ENCODE assay signal across 19 mouse cellular contexts in genomic region chr2:11524736-11525135, GRCm38 (mm10). TPM values are rescaled to one million over a fixed set of nuclear protein-coding genes. Genes with fewer than 3 reads are reported as not detected.
A peak's percentile ranks its signal among the peaks of the same experiment; 100 is the strongest.
DNase-seq lines count a peak whose midpoint lies in the region; ATAC-seq and TF ChIP-seq lines count a peak whose summit lies in the region.
"Had no signal": no experiment of that assay in that cellular context is flagged by ENCODE, and none has a peak within 500 bp of the region (broad histone marks: within the 10 kb centered on the region; RNA-seq: fewer than 3 reads in every experiment).

No protein-coding gene starts in this region.

- no peak overlapping the region for H3K9ac ChIP-seq in hindbrain, embryonic 14.5 days
- H3K9ac ChIP-seq: embryonic facial prominence, embryonic 12.5 days; forebrain, embryonic 15.5 days; heart, embryonic 13.5 days had no signal

- H3K27ac ChIP-seq in gastrocnemius, adult 2 months = peak overlapping the region; percentile 21
- H3K27ac ChIP-seq in hindbrain, embryonic 14.5 days = no peak overlapping the region
- H3K27ac ChIP-seq: embryonic facial prominence, embryonic 12.5 days; forebrain, embryonic 15.5 days; heart, embryonic 13.5 days had no signal

- H3K27me3 ChIP-seq in hindbrain, embryonic 14.5 days (ENCODE audit: control insufficient read depth, insufficient read depth, low read length) = no peaks in the 10 kb centered on the region
- H3K27me3 ChIP-seq: embryonic facial prominence, embryonic 12.5 days; forebrain, embryonic 15.5 days; heart, embryonic 13.5 days; Patski had no signal

- TF ChIP-seq POLR2A in lung, adult 2 months (IDR thresholded peaks at IDR 0.05; ENCODE audit: borderline replicate concordance, extremely low read depth, low read depth, low read length) = no peak

- no peaks in the 10 kb centered on the region for H3K4me1 ChIP-seq in lung, adult 2 months (ENCODE audit: control insufficient read depth, insufficient read depth, low read length)
- no peaks in the 10 kb centered on the region for H3K4me1 ChIP-seq in hindbrain, embryonic 14.5 days (replicated peaks; ENCODE audit: control insufficient read depth, insufficient read depth, low read length)
- H3K4me1 ChIP-seq: embryonic facial prominence, embryonic 12.5 days; forebrain, embryonic 15.5 days had no signal

- 57% methylated on average over 6 of the region's 6 CpGs for WGBS in lung, adult 2 months
- WGBS in hindbrain, embryonic 14.5 days = 90% methylated on average over 6 of the region's 6 CpGs

- intact Hi-C loops in gastrocnemius, adult 2 months (cut with DNase I) = loop anchor here (10.0 kb wide), 1 partner anchor 350 kb away; the partner anchor contains the start of gene Prkcq

- H3K36me3 ChIP-seq in hindbrain, embryonic 14.5 days (replicated peaks; ENCODE audit: control insufficient read depth, insufficient read depth) = no peaks in the 10 kb centered on the region
- H3K36me3 ChIP-seq: embryonic facial prominence, embryonic 12.5 days; forebrain, embryonic 15.5 days; heart, embryonic 13.5 days had no signal

- H3K4me2 ChIP-seq in hindbrain, embryonic 14.5 days (replicated peaks) = no peak overlapping the region
- H3K4me2 ChIP-seq: embryonic facial prominence, embryonic 12.5 days; forebrain, embryonic 15.5 days; heart, embryonic 13.5 days had no signal

- no peaks in the 10 kb centered on the region for H3K9me3 ChIP-seq in hindbrain, embryonic 14.5 days (ENCODE audit: control insufficient read depth, low read length)
- H3K9me3 ChIP-seq: embryonic facial prominence, embryonic 12.5 days; forebrain, embryonic 15.5 days; heart, embryonic 13.5 days had no signal

- TF ChIP-seq CTCF in gastrocnemius, adult 2 months (IDR thresholded peaks at IDR 0.05) = no peak
- no peak for TF ChIP-seq CTCF in lung, adult 2 months (IDR thresholded peaks at IDR 0.05; ENCODE audit: insufficient read depth, low read length)

- DNase-seq in gastrocnemius, adult 2 months = no peak
- DNase-seq in gastrocnemius, adult 8-10 months (ENCODE audit: low spot score in 2 of 2) = no peak
- peak; percentile 10 for DNase-seq in lung, postnatal 10 days
- DNase-seq in lung, adult 2 months = no peak
- DNase-seq in hindbrain, embryonic 14.5 days (ENCODE audit: low spot score) = no peak
- no peak for DNase-seq in layer of hippocampus, postnatal 10 days (ENCODE audit: low spot score in 2 of 2)
- no peak for DNase-seq in spleen, postnatal 4 days (ENCODE audit: low spot score in 2 of 2)
- DNase-seq: adrenal gland, postnatal 14 days; cerebellum, adult 11 months; cerebellum, adult 8-10 months; cerebellum, postnatal 14 days; gastrocnemius, postnatal 14 days; heart, postnatal 36 days had no signal

- no peak overlapping the region for H3K4me3 ChIP-seq in gastrocnemius, adult 2 months
- no peak overlapping the region for H3K4me3 ChIP-seq in lung, adult 2 months (replicated peaks; ENCODE audit: extremely low read depth, low read depth, low read length)
- H3K4me3 ChIP-seq in hindbrain, embryonic 14.5 days (replicated peaks; ENCODE audit: low read length) = no peak overlapping the region
- H3K4me3 ChIP-seq: embryonic facial prominence, embryonic 12.5 days; forebrain, embryonic 15.5 days; heart, embryonic 13.5 days had no signal

- peak; percentile 97 for ATAC-seq in granulocyte monocyte progenitor cell, adult 5-6 weeks (replicated peaks; ENCODE audit: poor library complexity, severe bottlenecking)
- ATAC-seq in hindbrain, embryonic 14.5 days (ENCODE audit: low FRiP score) = no peak
- ATAC-seq: activated CD4-positive, CD25-positive, alpha-beta regulatory T cell, adult 4 months; forebrain, embryonic 15.5 days; Patski had no signal

RNA-seq across cellular contexts. Expression of gene Pfkfb3, which starts 29.1 kb away (rescaled TPM):
- total RNA-seq in gastrocnemius, adult 2 months (2021) = 100 to 1,000 TPM in 1 of 2 experiments, 10 to 100 TPM in 1; 84.9 to 302 TPM
- 100 to 1,000 TPM; 202 to 429 (median 324) TPM for total RNA-seq in gastrocnemius, adult 8-10 months (2022)
- polyA plus RNA-seq in lung, adult 2 months (2012; rRNA removed) = 40.2 and 44.4 TPM in 2 replicates
- 44.8 and 74.9 TPM in 2 replicates for total RNA-seq in granulocyte monocyte progenitor cell, adult 5-6 weeks (2014; fragmentation: Nextera tagmentation)
- 43.8 and 44.8 TPM in 2 replicates for total RNA-seq in granulocyte monocyte progenitor cell, adult 5-6 weeks (2017)
- polyA plus RNA-seq in hindbrain, embryonic 14.5 days (2014; fragmentation: Nextera tagmentation; extraction: Ambion mirVana) = 27.6 and 32.0 TPM in 2 replicates
- 10 to 100 TPM; 41.1 to 45.4 TPM for total RNA-seq in layer of hippocampus, postnatal 10 days (2021)
